In genomic region chr8:122342362-122342761, GRCm38 (mm10) we compare ENCODE assay signal across 19 mouse cellular contexts. TPM values are rescaled to one million over a fixed set of nuclear protein-coding genes. Genes with fewer than 3 reads are reported as not detected.
A peak's percentile ranks its signal among the peaks of the same experiment; 100 is the strongest.
DNase-seq lines count a peak whose midpoint lies in the region; ATAC-seq and TF ChIP-seq lines count a peak whose summit lies in the region.
"Had no signal": no experiment of that assay in that cellular context is flagged by ENCODE, and none has a peak within 500 bp of the region (broad histone marks: within the 10 kb centered on the region; RNA-seq: fewer than 3 reads in every experiment).

No protein-coding gene starts in this region.

- H3K36me3 ChIP-seq in heart, embryonic 13.5 days = peaks cover 33% of the 10 kb centered on the region
- H3K36me3 ChIP-seq in kidney, embryonic 15.5 days = peaks cover 10% of the 10 kb centered on the region
- no peaks in the 10 kb centered on the region for H3K36me3 ChIP-seq in limb, embryonic 14.5 days (ENCODE audit: control insufficient read depth, insufficient read depth, low read length)
- H3K36me3 ChIP-seq: embryonic facial prominence, embryonic 15.5 days; forebrain, embryonic 10.5 days; hindbrain, embryonic 12.5 days; midbrain, embryonic 13.5 days had no signal

- no peak for TF ChIP-seq POLR2A in limb, embryonic 14.5 days (IDR thresholded peaks at IDR 0.05; ENCODE audit: borderline replicate concordance, extremely low read depth, insufficient read depth, insufficient read length)

- H3K27me3 ChIP-seq in heart, embryonic 13.5 days (replicated peaks) = no peaks in the 10 kb centered on the region
- H3K27me3 ChIP-seq in kidney, embryonic 15.5 days = peaks cover 36% of the 10 kb centered on the region
- H3K27me3 ChIP-seq in limb, embryonic 14.5 days (ENCODE audit: control insufficient read depth, insufficient read depth, low read length) = peaks cover 15% of the 10 kb centered on the region
- H3K27me3 ChIP-seq: stomach, embryonic 15.5 days had no signal

- WGBS in heart, embryonic 13.5 days = 35% methylated on average over 5 of the region's 5 CpGs
- WGBS in kidney, embryonic 15.5 days = 41% methylated on average over 5 of the region's 5 CpGs
- 30% methylated on average over 5 of the region's 5 CpGs for WGBS in limb, embryonic 14.5 days

- DNase-seq in heart, adult 9 months (ENCODE audit: low spot score in 2 of 2) = no peak
- DNase-seq in kidney, postnatal 25 days = no peak
- peak; percentile 93 for DNase-seq in 3T3-L1 (ENCODE audit: low read depth, low spot score)
- DNase-seq in limb, embryonic 14.5 days (ENCODE audit: low spot score) = no peak
- DNase-seq in layer of hippocampus, postnatal 10 days (ENCODE audit: low spot score in 2 of 2) = no peak
- no peak for DNase-seq in ovary, postnatal 10 days (ENCODE audit: low spot score)
- DNase-seq: gastrocnemius, postnatal 14 days; left cerebral cortex, postnatal 4 days had no signal

- H3K27ac ChIP-seq in heart, embryonic 13.5 days (replicated peaks) = peak overlapping the region; percentile 32; the same call in 1 of the 2 replicates
- H3K27ac ChIP-seq in kidney, embryonic 15.5 days = 0 out of 2 replicates have a peak overlapping the region, but pooled peaks have one; percentile 3
- H3K27ac ChIP-seq in limb, embryonic 14.5 days (replicated peaks; ENCODE audit: low read depth, low read length) = no peak overlapping the region
- H3K27ac ChIP-seq: forebrain, embryonic 10.5 days; midbrain, embryonic 13.5 days; stomach, embryonic 15.5 days had no signal

- peaks cover 46% of the 10 kb centered on the region for H3K4me1 ChIP-seq in heart, embryonic 13.5 days
- peaks cover 35% of the 10 kb centered on the region for H3K4me1 ChIP-seq in kidney, embryonic 15.5 days
- H3K4me1 ChIP-seq in limb, embryonic 14.5 days (ENCODE audit: control insufficient read depth, insufficient read depth, low read length) = peaks cover 23% of the 10 kb centered on the region

- H3K9ac ChIP-seq in heart, embryonic 13.5 days = peak overlapping the region; percentile 76
- no peak overlapping the region for H3K9ac ChIP-seq in kidney, embryonic 15.5 days
- H3K9ac ChIP-seq in limb, embryonic 14.5 days (ENCODE audit: low read depth, low read length, severe bottlenecking) = peak overlapping the region; percentile 6; the same call in 1 of the 2 replicates
- H3K9ac ChIP-seq: embryonic facial prominence, embryonic 15.5 days; hindbrain, embryonic 12.5 days; stomach, embryonic 15.5 days had no signal

- peak overlapping the region; percentile 76 for H3K4me2 ChIP-seq in heart, embryonic 13.5 days
- peak overlapping the region; percentile 65 for H3K4me2 ChIP-seq in kidney, embryonic 15.5 days
- H3K4me2 ChIP-seq in limb, embryonic 14.5 days (replicated peaks; ENCODE audit: low read depth, low read length, severe bottlenecking) = no peak overlapping the region

- no peak overlapping the region for H3K4me3 ChIP-seq in heart, embryonic 13.5 days
- H3K4me3 ChIP-seq in kidney, embryonic 15.5 days (replicated peaks) = no peak overlapping the region
- H3K4me3 ChIP-seq in limb, embryonic 14.5 days (replicated peaks; ENCODE audit: low read length) = no peak overlapping the region
- H3K4me3 ChIP-seq: heart, adult 2 months had no signal

- no peaks in the 10 kb centered on the region for H3K9me3 ChIP-seq in heart, embryonic 13.5 days
- no peaks in the 10 kb centered on the region for H3K9me3 ChIP-seq in kidney, embryonic 15.5 days (replicated peaks)
- H3K9me3 ChIP-seq in limb, embryonic 14.5 days (ENCODE audit: control insufficient read depth, low read length) = no peaks in the 10 kb centered on the region
- H3K9me3 ChIP-seq: embryonic facial prominence, embryonic 15.5 days; forebrain, embryonic 10.5 days; hindbrain, embryonic 12.5 days; midbrain, embryonic 13.5 days; stomach, embryonic 15.5 days had no signal

- no peak for ATAC-seq in heart, embryonic 13.5 days (ENCODE audit: extremely low read depth, insufficient number of reproducible peaks, low FRiP score, low TSS enrichment)
- no peak for ATAC-seq in kidney, embryonic 15.5 days (replicated peaks; ENCODE audit: low FRiP score)
- no peak for ATAC-seq in limb, embryonic 14.5 days (ENCODE audit: low FRiP score, low read depth)

RNA-seq across cellular contexts. Expression of gene Trhr2, which starts 18.2 kb away (rescaled TPM):
- not detected in 2 replicates for polyA plus RNA-seq in heart, embryonic 13.5 days (2015; fragmentation: Nextera tagmentation; extraction: Ambion mirVana)
- polyA plus RNA-seq in kidney, embryonic 15.5 days (2015; fragmentation: Nextera tagmentation; extraction: Ambion mirVana) = not detected in 2 replicates
- 1.7 and 3.2 TPM in 2 replicates for polyA plus RNA-seq in limb, embryonic 14.5 days (2012; rRNA removed)
- 0.25 TPM in 1 of 2 replicates, not detected in the other for polyA plus RNA-seq in limb, embryonic 14.5 days (2014; fragmentation: Nextera tagmentation; extraction: Ambion mirVana)
- total RNA-seq in layer of hippocampus, postnatal 10 days (2021) = 1 to 10 TPM in 1 of 2 experiments, under 1 TPM in 1; 0.83 to 1.3 TPM
- total RNA-seq: gastrocnemius, postnatal 14 days; heart, adult 2 months; megakaryocyte progenitor cell, adult 5-6 weeks had no signal
- polyA plus RNA-seq: forebrain, embryonic 10.5 days; heart, adult 2 months; hindbrain, embryonic 12.5 days; lung, embryonic 16.5 days; midbrain, embryonic 13.5 days; spleen, adult 2 months; stomach, embryonic 15.5 days had no signal

RNA-seq across cellular contexts. Expression of gene Zc3h18, which starts 34.0 kb away (rescaled TPM):
- 30.4 and 31.1 TPM in 2 replicates for polyA plus RNA-seq in heart, embryonic 13.5 days (2015; fragmentation: Nextera tagmentation; extraction: Ambion mirVana)
- 53.2 and 53.9 TPM in 2 replicates for polyA plus RNA-seq in kidney, embryonic 15.5 days (2015; fragmentation: Nextera tagmentation; extraction: Ambion mirVana)
- polyA plus RNA-seq in limb, embryonic 14.5 days (2012; rRNA removed) = 50.9 and 58.1 TPM in 2 replicates
- 31.3 and 38.5 TPM in 2 replicates for polyA plus RNA-seq in limb, embryonic 14.5 days (2014; fragmentation: Nextera tagmentation; extraction: Ambion mirVana)
- 10 to 100 TPM; 37.4 TPM for total RNA-seq in layer of hippocampus, postnatal 10 days (2021)
